ENCODE assay signal across 30 mouse cellular contexts in genomic region chr7:121072506-121072905, GRCm38 (mm10). TPM values are rescaled to one million over a fixed set of nuclear protein-coding genes. Genes with fewer than 3 reads are reported as not detected.
DNase-seq lines count a peak whose midpoint lies in the region; ATAC-seq and TF ChIP-seq lines count a peak whose summit lies in the region.
"Had no signal": no experiment of that assay in that cellular context is flagged by ENCODE, and none has a peak within 500 bp of the region (broad histone marks: within the 10 kb centered on the region; RNA-seq: fewer than 3 reads in every experiment).

No protein-coding gene starts in this region.

- H3K27ac ChIP-seq in gastrocnemius, adult 2 months, result peak overlapping the region; percentile 63
- H3K27ac ChIP-seq in lung, postnatal 0 days (ENCODE audit: low read length), result no peak overlapping the region
- no peak overlapping the region for H3K27ac ChIP-seq in liver, embryonic 16.5 days (ENCODE audit: low read length)
- peak overlapping the region; percentile 45; the same call in 1 of the 2 replicates for H3K27ac ChIP-seq in small intestine, adult 2 months (ENCODE audit: insufficient read depth, low read depth, low read length)
- H3K27ac ChIP-seq in midbrain, embryonic 10.5 days (replicated peaks), result no peak overlapping the region
- H3K27ac ChIP-seq: embryonic facial prominence, embryonic 10.5 days; embryonic facial prominence, embryonic 15.5 days; forebrain, embryonic 12.5 days; heart, embryonic 13.5 days; hindbrain, embryonic 14.5 days; limb, embryonic 12.5 days; stomach, postnatal 0 days had no signal

- DNase-seq in gastrocnemius, adult 2 months, result no peak
- no peak for DNase-seq in gastrocnemius, adult 8-10 months (ENCODE audit: low spot score in 2 of 2)
- peak; percentile 44 for DNase-seq in lung, postnatal 0 days (ENCODE audit: low spot score)
- DNase-seq in lung, postnatal 14 days, result no peak
- DNase-seq in midbrain, embryonic 10.5 days (ENCODE audit: low spot score), result no peak
- no peak for DNase-seq in thymus, postnatal 36 days
- DNase-seq: adrenal gland, postnatal 10 days; cerebellum, adult 18-20 months; cerebellum, postnatal 10 days; forebrain, postnatal 0 days; gastrocnemius, postnatal 25 days; heart, postnatal 10 days; kidney, adult 9 months; kidney, postnatal 14 days; layer of hippocampus, adult 9-11 months; right cerebral cortex, adult 18-20 months; thymus, adult 2 months; thymus, postnatal 4 days had no signal

- TF ChIP-seq CTCF in gastrocnemius, adult 2 months (IDR thresholded peaks at IDR 0.05), result no peak
- no peak for TF ChIP-seq CTCF in lung, postnatal 0 days (IDR thresholded peaks at IDR 0.05)
- TF ChIP-seq CTCF in small intestine, adult 2 months (IDR thresholded peaks at IDR 0.05; ENCODE audit: extremely low read depth, insufficient read length, insufficient replicate concordance, low read depth, low read length), result no peak

- no peaks in the 10 kb centered on the region for H3K27me3 ChIP-seq in lung, postnatal 0 days (replicated peaks; ENCODE audit: insufficient read depth, low read length)
- no peaks in the 10 kb centered on the region for H3K27me3 ChIP-seq in liver, embryonic 16.5 days (ENCODE audit: control insufficient read depth, insufficient read depth, low read depth, low read length)
- H3K27me3 ChIP-seq in small intestine, adult 2 months (ENCODE audit: control insufficient read depth, insufficient read depth, low read length), result no peaks in the 10 kb centered on the region
- no peaks in the 10 kb centered on the region for H3K27me3 ChIP-seq in midbrain, embryonic 10.5 days (ENCODE audit: low read depth, poor library complexity, severe bottlenecking)
- H3K27me3 ChIP-seq: embryonic facial prominence, embryonic 15.5 days; forebrain, embryonic 12.5 days; limb, embryonic 12.5 days had no signal

- H3K4me1 ChIP-seq in lung, postnatal 0 days (ENCODE audit: insufficient read depth, low read depth, low read length), result no peaks in the 10 kb centered on the region; the same call in 1 of the 2 replicates
- H3K4me1 ChIP-seq in liver, embryonic 16.5 days (ENCODE audit: control insufficient read depth, low read depth, low read length), result no peaks in the 10 kb centered on the region
- no peaks in the 10 kb centered on the region for H3K4me1 ChIP-seq in small intestine, adult 2 months (ENCODE audit: control insufficient read depth, insufficient read depth, insufficient read length, low read length)
- peaks cover 2% of the 10 kb centered on the region; the same call in 1 of the 2 replicates for H3K4me1 ChIP-seq in midbrain, embryonic 10.5 days
- H3K4me1 ChIP-seq: embryonic facial prominence, embryonic 10.5 days; embryonic facial prominence, embryonic 15.5 days; forebrain, embryonic 12.5 days had no signal

- ATAC-seq in lung, postnatal 0 days, result no peak
- ATAC-seq in liver, embryonic 16.5 days (ENCODE audit: low read depth), result no peak
- ATAC-seq: forebrain, postnatal 0 days; intestine, postnatal 0 days; midbrain, embryonic 16.5 days had no signal

- no peak overlapping the region; the same call in 1 of the 2 replicates for H3K4me2 ChIP-seq in lung, postnatal 0 days (replicated peaks; ENCODE audit: low read depth, low read length)
- no peak overlapping the region for H3K4me2 ChIP-seq in liver, embryonic 16.5 days (ENCODE audit: low read depth, low read length)
- H3K4me2 ChIP-seq: embryonic facial prominence, embryonic 15.5 days; forebrain, embryonic 12.5 days; heart, embryonic 13.5 days; hindbrain, embryonic 14.5 days; limb, embryonic 12.5 days had no signal

- H3K9me3 ChIP-seq in lung, postnatal 0 days (ENCODE audit: low read length), result no peaks in the 10 kb centered on the region
- H3K9me3 ChIP-seq in liver, embryonic 16.5 days (replicated peaks; ENCODE audit: control insufficient read depth, low read length), result no peaks in the 10 kb centered on the region
- H3K9me3 ChIP-seq in midbrain, embryonic 10.5 days (replicated peaks), result no peaks in the 10 kb centered on the region
- H3K9me3 ChIP-seq: embryonic facial prominence, embryonic 10.5 days; embryonic facial prominence, embryonic 15.5 days; forebrain, embryonic 12.5 days; G1E; heart, embryonic 13.5 days; limb, embryonic 12.5 days had no signal

- H3K36me3 ChIP-seq in lung, postnatal 0 days (ENCODE audit: insufficient read depth, low read length), result peaks cover 6% of the 10 kb centered on the region; the same call in 1 of the 2 replicates
- H3K36me3 ChIP-seq in liver, embryonic 16.5 days (ENCODE audit: control insufficient read depth, insufficient read depth), result no peaks in the 10 kb centered on the region; the same call in 1 of the 2 replicates
- peaks cover 28% of the 10 kb centered on the region for H3K36me3 ChIP-seq in small intestine, adult 2 months (ENCODE audit: control insufficient read depth, insufficient read depth, low read length)
- H3K36me3 ChIP-seq in midbrain, embryonic 10.5 days, result peaks cover 77% of the 10 kb centered on the region

- 49% methylated on average over 5 of the region's 5 CpGs for WGBS in lung, postnatal 0 days
- 50% methylated on average over 5 of the region's 5 CpGs for WGBS in liver, embryonic 16.5 days (ENCODE audit: insufficient replicate concordance)
- 74% methylated on average over 5 of the region's 5 CpGs for WGBS in small intestine, adult 2 months
- WGBS in midbrain, embryonic 10.5 days, result 90% methylated on average over 5 of the region's 5 CpGs

- no peak overlapping the region for H3K9ac ChIP-seq in lung, postnatal 0 days (replicated peaks; ENCODE audit: low read depth)
- H3K9ac ChIP-seq in liver, embryonic 16.5 days (ENCODE audit: low read depth, low read length), result no peak overlapping the region
- H3K9ac ChIP-seq: embryonic facial prominence, embryonic 15.5 days; forebrain, embryonic 12.5 days; forebrain, postnatal 0 days; heart, embryonic 13.5 days; hindbrain, embryonic 14.5 days; limb, embryonic 12.5 days had no signal

- H3K4me3 ChIP-seq in gastrocnemius, adult 2 months, result no peak overlapping the region
- no peak overlapping the region for H3K4me3 ChIP-seq in lung, postnatal 0 days (ENCODE audit: low read depth, low read length)
- H3K4me3 ChIP-seq in liver, embryonic 16.5 days (ENCODE audit: low read depth, low read length), result 0 out of 2 replicates have a peak overlapping the region, but pooled peaks have one; percentile 7
- no peak overlapping the region for H3K4me3 ChIP-seq in small intestine, adult 2 months (ENCODE audit: low read depth, low read length)
- H3K4me3 ChIP-seq in midbrain, embryonic 10.5 days, result no peak overlapping the region
- H3K4me3 ChIP-seq: embryonic facial prominence, embryonic 10.5 days; embryonic facial prominence, embryonic 15.5 days; forebrain, embryonic 12.5 days; heart, embryonic 13.5 days; limb, embryonic 12.5 days had no signal

- intact Hi-C loops in gastrocnemius, adult 2 months (cut with DNase I), result no loop called here

- no peak for TF ChIP-seq EP300 in lung, postnatal 0 days (IDR thresholded peaks at IDR 0.05)

- TF ChIP-seq POLR2A in small intestine, adult 2 months (IDR thresholded peaks at IDR 0.05; ENCODE audit: low read depth, low read length), result no peak

RNA-seq across cellular contexts. Expression of gene Igsf6, which starts 1.9 kb away (rescaled TPM):
- total RNA-seq in gastrocnemius, adult 2 months (2021), result under 1 TPM; 0.31 to 0.38 TPM
- total RNA-seq in gastrocnemius, adult 8-10 months (2022), result under 1 TPM in 3 of 4 experiments, not detected in 1; 0.13 to 0.36 (median 0.20) TPM
- polyA plus RNA-seq in lung, postnatal 0 days (2015; fragmentation: Nextera tagmentation; extraction: Ambion mirVana), result 5.5 TPM in 2 replicates
- polyA plus RNA-seq in liver, embryonic 16.5 days (2015; fragmentation: Nextera tagmentation; extraction: Ambion mirVana), result 14.9 and 15.5 TPM in 2 replicates
- 0.52 and 0.63 TPM in 2 replicates for polyA plus RNA-seq in small intestine, adult 2 months (2012; rRNA removed)
- polyA plus RNA-seq in midbrain, embryonic 10.5 days (2016; fragmentation: Nextera tagmentation; extraction: Ambion mirVana), result 0.88 and 1.2 TPM in 2 replicates

RNA-seq across cellular contexts. Expression of gene Otoa, which starts 8.9 kb away (rescaled TPM):
- under 1 TPM; 0.31 to 0.61 TPM for total RNA-seq in gastrocnemius, adult 2 months (2021)
- under 1 TPM in 2 of 4 experiments, not detected in 2; 0.05 to 0.21 TPM for total RNA-seq in gastrocnemius, adult 8-10 months (2022)
- polyA plus RNA-seq in lung, postnatal 0 days (2015; fragmentation: Nextera tagmentation; extraction: Ambion mirVana), result 0.04 TPM in 2 replicates
- 0.04 and 0.05 TPM in 2 replicates for polyA plus RNA-seq in liver, embryonic 16.5 days (2015; fragmentation: Nextera tagmentation; extraction: Ambion mirVana)
- 0.08 and 0.38 TPM in 2 replicates for polyA plus RNA-seq in small intestine, adult 2 months (2012; rRNA removed)
- polyA plus RNA-seq in midbrain, embryonic 10.5 days (2016; fragmentation: Nextera tagmentation; extraction: Ambion mirVana), result 0.05 and 0.09 TPM in 2 replicates

RNA-seq across cellular contexts. Expression of gene Mettl9, which starts 38.3 kb away (rescaled TPM):
- total RNA-seq in gastrocnemius, adult 2 months (2021), result 10 to 100 TPM; 20.3 to 23.5 TPM
- 10 to 100 TPM; 20.4 to 26.1 (median 23.6) TPM for total RNA-seq in gastrocnemius, adult 8-10 months (2022)
- 69.7 and 73.9 TPM in 2 replicates for polyA plus RNA-seq in lung, postnatal 0 days (2015; fragmentation: Nextera tagmentation; extraction: Ambion mirVana)
- 36.1 and 36.7 TPM in 2 replicates for polyA plus RNA-seq in liver, embryonic 16.5 days (2015; fragmentation: Nextera tagmentation; extraction: Ambion mirVana)
- polyA plus RNA-seq in small intestine, adult 2 months (2012; rRNA removed), result 15.2 and 22.6 TPM in 2 replicates
- 205 and 210 TPM in 2 replicates for polyA plus RNA-seq in midbrain, embryonic 10.5 days (2016; fragmentation: Nextera tagmentation; extraction: Ambion mirVana)

Comparison
In these comparisons a context has a peak if more than half of its experiments do, and no peak if none do; other contexts are left out.
1. H3K27ac ChIP-seq: peak in gastrocnemius, adult 2 months (single experiment) and small intestine, adult 2 months (single experiment); none in lung, postnatal 0 days (single experiment), liver, embryonic 16.5 days (single experiment) and midbrain, embryonic 10.5 days (single experiment).